Mouse (Mus musculus): Measurements from ENCODE around the gene 6030445D17Rik. TPM values are rescaled to one million over a fixed set of nuclear protein-coding genes. Genes with fewer than 3 reads are reported as not detected.

The 6030445D17Rik gene
- polyA plus RNA-seq, 1 experiment from 2014 or later: 0.54 TPM

DNA sequence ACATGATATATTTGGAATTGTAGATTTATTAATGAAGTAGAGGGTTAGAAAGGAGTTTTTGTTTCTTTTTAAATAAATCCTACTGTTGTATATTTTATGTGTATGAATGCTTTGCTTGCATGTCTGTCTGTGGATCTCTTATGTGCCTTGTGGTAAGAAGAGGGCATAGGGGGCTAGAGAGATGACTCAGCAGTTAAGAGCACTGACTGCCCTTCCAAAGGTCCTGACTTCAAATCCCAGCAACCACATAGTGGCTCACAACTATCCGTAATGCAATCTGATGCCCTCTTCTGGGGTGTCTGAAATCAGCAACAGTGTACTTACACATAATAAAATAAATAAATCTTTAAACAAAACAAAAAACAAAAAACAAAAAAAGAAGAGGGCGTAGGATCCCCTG lies 24.5 kb downstream of the 6030445D17Rik start:
- H3K4me3 ChIP-seq: no peak overlapping the region
- no peak overlapping the region for H3K9ac ChIP-seq
- H3K36me3 ChIP-seq: peaks cover 8% of the 10 kb centered on the region
- H3K4me2 ChIP-seq: no peak overlapping the region
- no peak overlapping the region for H3K27ac ChIP-seq (ENCODE audit: poor library complexity, severe bottlenecking)
- no peak for ATAC-seq (ENCODE audit: insufficient number of reproducible peaks, low FRiP score)
- H3K27me3 ChIP-seq (replicated peaks): no peaks in the 10 kb centered on the region
- 83% methylated on average over 2 of the region's 2 CpGs for WGBS
- H3K4me1 ChIP-seq (replicated peaks): 0 out of 2 replicates have a peak, but pooled peaks cover 2% of the 10 kb centered on the region
- peaks cover 4% of the 10 kb centered on the region; the same call in 1 of the 2 replicates for H3K9me3 ChIP-seq (replicated peaks)

DNA sequence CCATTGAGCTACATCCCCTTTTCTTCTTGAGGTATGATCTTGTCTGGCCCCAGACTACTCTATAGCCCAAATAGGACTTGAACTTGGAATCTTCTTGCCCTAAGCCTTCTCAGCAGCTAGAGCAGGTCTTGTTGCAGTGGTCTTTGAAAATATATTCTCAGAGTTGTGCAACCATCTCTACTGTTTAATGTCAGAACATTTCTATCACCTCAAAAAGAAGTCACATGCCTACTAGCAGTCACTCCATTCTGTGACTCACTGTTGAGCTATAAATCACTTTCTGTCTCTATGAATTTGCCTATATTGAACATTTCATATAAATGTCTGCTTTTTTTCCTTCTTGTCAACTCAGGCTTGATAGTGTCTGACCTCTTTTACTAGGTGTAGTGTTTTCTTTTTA lies 33.9 kb downstream of the 6030445D17Rik start:
- Histone ChIP-seq H3K4me2 (no peak overlapping the region), H3K9me3 (replicated peaks) (no peaks in the 10 kb centered on the region), H3K4me1 (replicated peaks) (peaks cover 13% of the 10 kb centered on the region), H3K36me3 (no peaks in the 10 kb centered on the region), H3K9ac (no peak overlapping the region), H3K27ac (ENCODE audit: poor library complexity, severe bottlenecking) (no peak overlapping the region), H3K27me3 (replicated peaks) (no peaks in the 10 kb centered on the region), H3K4me3 (no peak overlapping the region)
- no peak for ATAC-seq (ENCODE audit: insufficient number of reproducible peaks, low FRiP score)

DNA sequence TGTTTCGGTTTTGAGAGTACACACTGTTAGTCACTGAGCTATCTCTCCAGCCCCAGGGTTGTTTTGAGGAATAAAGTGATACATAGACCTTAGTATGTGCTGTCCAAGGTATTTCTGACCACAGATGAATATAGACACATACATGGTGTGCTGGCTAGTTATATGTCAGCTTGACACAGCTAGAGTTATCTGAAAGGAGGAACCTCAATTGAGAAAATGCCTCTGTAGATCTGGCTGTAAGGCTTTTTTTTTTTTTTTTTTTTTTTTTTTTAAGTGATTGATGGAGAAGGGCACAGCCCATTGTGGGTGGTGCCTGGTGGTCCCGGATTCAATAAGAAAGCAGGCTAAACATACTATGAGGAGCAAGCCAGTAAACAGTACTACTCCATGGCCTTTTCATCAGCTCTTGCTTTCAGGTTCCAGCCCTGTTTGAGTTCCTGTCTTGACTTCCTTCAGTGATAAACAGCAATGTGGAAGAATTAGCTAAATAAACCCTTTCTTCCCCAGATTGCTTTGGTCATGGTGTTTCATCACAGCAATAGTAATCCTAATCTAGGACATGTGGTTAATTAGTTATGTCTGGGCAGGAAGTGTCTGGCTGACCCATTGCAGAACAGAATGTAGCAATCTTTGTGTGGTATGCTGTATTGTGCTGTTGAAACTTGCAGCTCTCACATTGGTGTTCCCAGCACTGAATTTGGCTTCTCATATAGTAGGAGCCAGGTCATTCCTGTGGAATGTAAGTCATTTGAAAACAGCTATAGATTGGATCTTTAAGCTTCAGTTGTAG lies 43.6 kb downstream of the 6030445D17Rik start:
- H3K27ac ChIP-seq (ENCODE audit: poor library complexity, severe bottlenecking): 0 out of 2 replicates have a peak overlapping the region, but pooled peaks have one; percentile 29
- no peak for ATAC-seq (ENCODE audit: insufficient number of reproducible peaks, low FRiP score)
- 43% methylated on average over 2 of the region's 2 CpGs for WGBS

DNA sequence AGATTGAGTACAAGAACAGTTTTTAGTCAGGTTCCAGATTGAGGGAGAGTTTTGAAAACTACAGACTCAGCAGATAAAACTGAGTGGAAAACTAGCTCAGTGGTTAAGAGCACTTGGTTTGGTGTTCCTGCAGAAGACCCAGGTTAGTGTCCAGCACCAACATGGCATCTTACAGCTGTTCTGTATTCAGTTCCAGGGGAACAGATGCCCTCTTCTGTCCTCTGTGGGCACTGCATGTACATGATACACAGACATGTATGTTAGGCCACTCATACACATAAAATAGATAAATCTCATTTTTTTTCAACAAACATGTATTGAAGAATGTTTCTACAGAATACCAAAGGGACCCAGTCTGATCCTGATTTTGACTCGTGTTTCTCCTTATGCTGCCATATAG lies 47.8 kb downstream of the 6030445D17Rik start:
- no peak overlapping the region for H3K27ac ChIP-seq (ENCODE audit: poor library complexity, severe bottlenecking)
- no peak overlapping the region for H3K9ac ChIP-seq
- no peak for ATAC-seq (ENCODE audit: insufficient number of reproducible peaks, low FRiP score)
- H3K27me3 ChIP-seq (replicated peaks): no peaks in the 10 kb centered on the region
- no peaks in the 10 kb centered on the region for H3K36me3 ChIP-seq
- no peak overlapping the region for H3K4me3 ChIP-seq
- H3K9me3 ChIP-seq (replicated peaks): no peaks in the 10 kb centered on the region
- peaks cover 34% of the 10 kb centered on the region for H3K4me1 ChIP-seq (replicated peaks)
- H3K4me2 ChIP-seq: no peak overlapping the region
- WGBS: 65% methylated on average over 1 of the region's 1 CpGs

More for the DNA sequence above, 43.6 kb downstream of the 6030445D17Rik start:
- no peak overlapping the region for H3K4me2 ChIP-seq
- peaks cover 9% of the 10 kb centered on the region for H3K4me1 ChIP-seq (replicated peaks)
- no peak overlapping the region for H3K4me3 ChIP-seq
- H3K36me3 ChIP-seq: no peaks in the 10 kb centered on the region
- H3K9ac ChIP-seq: no peak overlapping the region
- H3K9me3 ChIP-seq (replicated peaks): no peaks in the 10 kb centered on the region
- no peaks in the 10 kb centered on the region for H3K27me3 ChIP-seq (replicated peaks)

DNA sequence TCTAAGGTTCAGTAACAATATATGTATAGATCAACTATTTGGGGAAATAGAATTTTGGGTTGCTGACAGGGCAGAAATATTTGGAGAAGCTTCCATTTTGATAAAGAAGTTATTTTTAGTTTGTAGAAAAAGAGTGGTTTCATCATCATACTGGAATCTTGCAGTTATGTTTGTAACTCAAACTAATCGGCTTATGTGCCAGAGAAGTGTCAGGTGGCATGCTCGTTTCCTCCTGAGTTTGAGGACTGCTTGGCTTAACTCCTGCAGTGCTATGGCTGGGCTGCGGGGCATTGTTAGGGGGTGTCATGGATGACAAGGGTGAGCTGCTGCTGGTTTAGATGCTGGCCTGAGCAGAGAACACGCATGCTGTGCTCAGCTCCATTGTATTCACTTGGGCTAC lies 49.7 kb downstream of the 6030445D17Rik start:
- peak overlapping the region; percentile 51; the same call in 1 of the 2 replicates for H3K27ac ChIP-seq (ENCODE audit: poor library complexity, severe bottlenecking)
- H3K4me1 ChIP-seq (replicated peaks): peaks cover 38% of the 10 kb centered on the region
- ATAC-seq (ENCODE audit: insufficient number of reproducible peaks, low FRiP score): no peak
- 41% methylated on average over 4 of the region's 4 CpGs for WGBS
- H3K36me3 ChIP-seq: no peaks in the 10 kb centered on the region
- no peaks in the 10 kb centered on the region for H3K9me3 ChIP-seq (replicated peaks)
- H3K27me3 ChIP-seq (replicated peaks): no peaks in the 10 kb centered on the region
- no peak overlapping the region for H3K4me3 ChIP-seq
- H3K4me2 ChIP-seq: no peak overlapping the region
- no peak overlapping the region for H3K9ac ChIP-seq

DNA sequence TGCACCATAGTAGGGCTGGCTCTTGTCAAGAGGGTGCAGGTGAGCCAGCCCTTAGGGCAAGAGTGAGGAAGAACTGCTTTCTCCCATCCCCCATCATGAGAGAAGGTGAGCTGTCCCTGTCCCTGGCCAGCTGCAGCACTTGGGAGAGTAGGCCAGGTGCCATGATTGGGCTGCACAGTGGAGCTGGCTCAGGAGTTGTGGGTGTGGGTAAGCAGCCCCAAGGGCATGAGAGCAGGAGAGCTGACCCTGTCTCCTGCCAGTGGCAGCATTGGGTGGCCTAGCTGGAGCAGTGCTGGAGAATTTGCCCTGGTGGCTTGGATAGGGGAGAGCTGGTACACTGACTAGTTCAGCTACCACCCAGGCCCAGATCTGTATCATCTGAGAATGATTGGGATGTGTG lies 50.9 kb downstream of the 6030445D17Rik start:
- Histone ChIP-seq H3K4me1 (replicated peaks) (peaks cover 43% of the 10 kb centered on the region), H3K27ac (ENCODE audit: poor library complexity, severe bottlenecking) (no peak overlapping the region), H3K4me3 (no peak overlapping the region), H3K27me3 (replicated peaks) (no peaks in the 10 kb centered on the region), H3K9ac (no peak overlapping the region), H3K9me3 (replicated peaks) (no peaks in the 10 kb centered on the region), H3K4me2 (no peak overlapping the region), H3K36me3 (no peaks in the 10 kb centered on the region)
- ATAC-seq (ENCODE audit: insufficient number of reproducible peaks, low FRiP score): no peak

Other genes with a start within 250 kb of the 6030445D17Rik start
- gene Tcea3, start 214.5 kb upstream of the 6030445D17Rik start, polyA plus RNA-seq (2016; fragmentation: Nextera tagmentation; extraction: Ambion mirVana): 56.9 and 57.6 TPM in 2 replicates
- 24.7 and 24.9 TPM in 2 replicates for gene Zfp46, start 177.6 kb upstream of the 6030445D17Rik start, polyA plus RNA-seq (2016; fragmentation: Nextera tagmentation; extraction: Ambion mirVana)
- 112 and 115 TPM in 2 replicates for gene Hnrnpr, start 151.3 kb upstream of the 6030445D17Rik start, polyA plus RNA-seq (2016; fragmentation: Nextera tagmentation; extraction: Ambion mirVana)
- gene Htr1d, start 38.7 kb upstream of the 6030445D17Rik start, polyA plus RNA-seq (2016; fragmentation: Nextera tagmentation; extraction: Ambion mirVana): 0.08 TPM in 1 of 2 replicates, not detected in the other
- 83.8 and 95.1 TPM in 2 replicates for gene Luzp1, start 7.5 kb downstream of the 6030445D17Rik start, polyA plus RNA-seq (2016; fragmentation: Nextera tagmentation; extraction: Ambion mirVana)
- gene Kdm1a, start 140.5 kb downstream of the 6030445D17Rik start, polyA plus RNA-seq (2016; fragmentation: Nextera tagmentation; extraction: Ambion mirVana): 46.4 and 48.3 TPM in 2 replicates
- gene Tex46, start 148.2 kb downstream of the 6030445D17Rik start, polyA plus RNA-seq (2016; fragmentation: Nextera tagmentation; extraction: Ambion mirVana): not detected in 2 replicates
- not detected in 2 replicates for gene Lactbl1, start 160.4 kb downstream of the 6030445D17Rik start, polyA plus RNA-seq (2016; fragmentation: Nextera tagmentation; extraction: Ambion mirVana)